Mouse (Mus musculus): ENCODE measurements around the gene Rnase12.

GRCm38 (mm10) chr14:51094096-51094875 is 36.8 kb upstream of the Rnase12 start:
- TF ChIP-seq TAL1 (IDR thresholded peaks at IDR 0.05; ENCODE audit: low read length) = no peak
- TF ChIP-seq GATA1 (IDR thresholded peaks at IDR 0.05; ENCODE audit: low read length) = no peak

All from erythroblast, embryonic 14.5 days (primary cell).